In genomic region chr13:4431129-4431528, GRCm38 (mm10) we compare ENCODE assay signal across 29 mouse cellular contexts. TPM values are rescaled to one million over a fixed set of nuclear protein-coding genes. Genes with fewer than 3 reads are reported as not detected.
"Had no signal": no experiment of that assay in that cellular context is flagged by ENCODE, and none has a peak within 500 bp of the region (broad histone marks: within the 10 kb centered on the region; RNA-seq: fewer than 3 reads in every experiment).

No protein-coding gene starts in this region.

- H3K9ac ChIP-seq: forebrain, postnatal 0 days; heart, embryonic 12.5 days; hindbrain, embryonic 12.5 days; hindbrain, embryonic 14.5 days; kidney, embryonic 15.5 days; limb, embryonic 13.5 days; limb, embryonic 15.5 days; liver, embryonic 13.5 days; liver, embryonic 15.5 days had no signal

- H3K27me3 ChIP-seq: heart, embryonic 12.5 days; hindbrain, embryonic 12.5 days; kidney, embryonic 15.5 days; limb, embryonic 13.5 days; limb, embryonic 15.5 days; liver, embryonic 13.5 days; liver, embryonic 15.5 days had no signal

- H3K9me3 ChIP-seq: heart, embryonic 10.5 days; heart, embryonic 12.5 days; hindbrain, embryonic 10.5 days; hindbrain, embryonic 12.5 days; kidney, embryonic 15.5 days; limb, embryonic 13.5 days; limb, embryonic 15.5 days; liver, embryonic 13.5 days; liver, embryonic 15.5 days had no signal

- H3K4me2 ChIP-seq: heart, embryonic 12.5 days; hindbrain, embryonic 12.5 days; hindbrain, embryonic 14.5 days; kidney, embryonic 15.5 days; limb, embryonic 13.5 days; limb, embryonic 15.5 days; liver, embryonic 13.5 days; liver, embryonic 15.5 days had no signal

- H3K4me1 ChIP-seq: heart, embryonic 10.5 days; heart, embryonic 12.5 days; hindbrain, embryonic 10.5 days; hindbrain, embryonic 12.5 days; kidney, embryonic 15.5 days; limb, embryonic 13.5 days; limb, embryonic 15.5 days; liver, embryonic 13.5 days; liver, embryonic 15.5 days had no signal

- ATAC-seq: forebrain, postnatal 0 days; hindbrain, embryonic 16.5 days; inflammation-experienced regulatory T-cells, adult 6 months had no signal

- H3K36me3 ChIP-seq: heart, embryonic 10.5 days; heart, embryonic 12.5 days; hindbrain, embryonic 10.5 days; hindbrain, embryonic 12.5 days; kidney, embryonic 15.5 days; limb, embryonic 13.5 days; limb, embryonic 15.5 days; liver, embryonic 13.5 days; liver, embryonic 15.5 days had no signal

- H3K4me3 ChIP-seq: heart, embryonic 10.5 days; heart, embryonic 12.5 days; hindbrain, embryonic 10.5 days; hindbrain, embryonic 12.5 days; kidney, embryonic 15.5 days; limb, embryonic 13.5 days; limb, embryonic 15.5 days; liver, embryonic 13.5 days; liver, embryonic 15.5 days had no signal

- DNase-seq: forebrain, postnatal 0 days; gastrocnemius, postnatal 14 days; gastrocnemius, postnatal 36 days; heart, adult 18-20 months; heart, postnatal 10 days; heart, postnatal 4 days; kidney, adult 11 months; layer of hippocampus, adult 9-11 months; layer of hippocampus, postnatal 36 days; left cerebral cortex, postnatal 4 days; liver, embryonic 13.5 days; lung, adult 18-20 months had no signal

- H3K27ac ChIP-seq: heart, embryonic 10.5 days; hindbrain, embryonic 10.5 days; hindbrain, embryonic 12.5 days; hindbrain, embryonic 14.5 days; kidney, embryonic 15.5 days; kidney, postnatal 0 days; limb, embryonic 13.5 days; limb, embryonic 15.5 days; liver, embryonic 13.5 days; liver, embryonic 15.5 days had no signal

RNA-seq across cellular contexts. Expression of gene Akr1c6, which starts 3.0 kb away (rescaled TPM):
- polyA plus RNA-seq: forebrain, postnatal 0 days; gonadal fat pad, adult 2 months; heart, embryonic 10.5 days; heart, embryonic 12.5 days; heart, embryonic 14.5 days; heart, embryonic 16.5 days; hindbrain, embryonic 10.5 days; hindbrain, embryonic 12.5 days; hindbrain, embryonic 14.5 days; hindbrain, embryonic 16.5 days; inflammation-experienced regulatory T-cells, adult 6 months; kidney, postnatal 0 days; large intestine, adult 2 months; limb, embryonic 11.5 days; limb, embryonic 13.5 days; limb, embryonic 15.5 days had no signal
